In the genomic region with DNA sequence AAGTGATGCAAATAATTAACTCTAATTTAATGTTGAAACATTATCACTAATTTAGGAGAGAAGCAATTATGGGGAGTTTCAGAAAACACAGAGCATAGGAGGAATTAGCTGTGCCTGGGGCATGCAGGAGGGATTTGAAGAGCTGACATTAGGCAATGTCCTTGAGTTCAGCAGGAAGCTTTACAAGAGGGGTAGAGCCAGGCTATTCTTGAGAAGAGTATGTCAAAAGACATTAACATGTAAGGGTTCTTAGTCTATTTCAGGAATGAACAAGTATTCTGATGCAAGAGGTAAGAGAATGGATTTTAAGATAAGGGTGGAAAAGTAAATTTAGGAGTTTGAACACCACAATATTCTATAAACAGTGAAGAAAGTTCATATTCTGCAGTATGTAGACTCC, we compare ENCODE assay signal across 16 mouse cellular contexts.
"Had no signal": no experiment of that assay in that cellular context is flagged by ENCODE, and none has a peak within 500 bp of the region (broad histone marks: within the 10 kb centered on the region; RNA-seq: fewer than 3 reads in every experiment).

No protein-coding gene starts in this region.

- H3K4me3 ChIP-seq: layer of hippocampus, adult 2 months; liver, embryonic 13.5 days; midbrain, embryonic 12.5 days; myocyte; neural tube, embryonic 13.5 days had no signal

- DNase-seq: kidney, adult 2 months; kidney, postnatal 25 days; layer of hippocampus, adult 9-11 months; liver, embryonic 13.5 days; lung, embryonic 14.5 days; retina, postnatal 1 day; right cerebral cortex, postnatal 25 days; thymus, adult 18-20 months; thymus, postnatal 36 days had no signal

- H3K27me3 ChIP-seq: liver, embryonic 13.5 days; midbrain, embryonic 12.5 days; neural tube, embryonic 13.5 days had no signal

- ATAC-seq: intestine, postnatal 0 days; midbrain, embryonic 16.5 days had no signal

- H3K36me3 ChIP-seq: liver, embryonic 13.5 days; midbrain, embryonic 12.5 days; neural tube, embryonic 13.5 days had no signal

- H3K9me3 ChIP-seq: liver, embryonic 13.5 days; midbrain, embryonic 12.5 days; neural tube, embryonic 13.5 days had no signal

- H3K27ac ChIP-seq: kidney, postnatal 0 days; layer of hippocampus, adult 2 months; liver, embryonic 13.5 days; midbrain, embryonic 12.5 days; neural tube, embryonic 13.5 days had no signal

- H3K4me2 ChIP-seq: liver, embryonic 13.5 days; lung, embryonic 14.5 days; midbrain, embryonic 12.5 days; neural tube, embryonic 13.5 days had no signal

- H3K4me1 ChIP-seq: liver, embryonic 13.5 days; midbrain, embryonic 12.5 days; neural tube, embryonic 13.5 days had no signal

- H3K9ac ChIP-seq: liver, embryonic 13.5 days; lung, embryonic 14.5 days; midbrain, embryonic 12.5 days; neural tube, embryonic 13.5 days had no signal
